Mouse (Mus musculus) myocyte (in vitro differentiated cells): ENCODE data around the gene Wdr5.

Source experiments
- E2F4 ChIP-seq: IDR thresholded peaks from one replicate; pipeline ENCODE4 v1.6.1; 2011; ENCODE audit warnings: mild to moderate bottlenecking, control low read depth, moderate library complexity; ENCODE audit not compliant: insufficient read depth
- POLR2A ChIP-seq: IDR thresholded peaks from one replicate; pipeline ENCODE4 v1.6.1; 2011; ENCODE audit warnings: low read depth, mild to moderate bottlenecking, control low read depth, moderate library complexity; ENCODE audit not compliant: insufficient read length
- REST ChIP-seq: IDR thresholded peaks from one replicate; pipeline ENCODE4 v1.6.1; 2011; ENCODE audit warnings: mild to moderate bottlenecking, control low read depth, moderate library complexity; ENCODE audit not compliant: insufficient read depth, insufficient read length

GRCm38 (mm10) chr2:27544613-27545012 is 29.7 kb downstream of the Wdr5 start:
- TF ChIP-seq E2F4: no peak
- TF ChIP-seq POLR2A: no peak
- no peak for TF ChIP-seq REST
